Mouse (Mus musculus) ZHBTc4 (cell line): Measurements from ENCODE around the gene Shb.
A peak's percentile ranks its signal among the peaks of the same experiment; 100 is the strongest.

Experiments used
- DNase-seq: peaks from one replicate; pipeline ENCODE4 v3.0.0-alpha.2; 2011; ENCODE audit warnings: low read depth, low spot score

The Shb gene

DNA sequence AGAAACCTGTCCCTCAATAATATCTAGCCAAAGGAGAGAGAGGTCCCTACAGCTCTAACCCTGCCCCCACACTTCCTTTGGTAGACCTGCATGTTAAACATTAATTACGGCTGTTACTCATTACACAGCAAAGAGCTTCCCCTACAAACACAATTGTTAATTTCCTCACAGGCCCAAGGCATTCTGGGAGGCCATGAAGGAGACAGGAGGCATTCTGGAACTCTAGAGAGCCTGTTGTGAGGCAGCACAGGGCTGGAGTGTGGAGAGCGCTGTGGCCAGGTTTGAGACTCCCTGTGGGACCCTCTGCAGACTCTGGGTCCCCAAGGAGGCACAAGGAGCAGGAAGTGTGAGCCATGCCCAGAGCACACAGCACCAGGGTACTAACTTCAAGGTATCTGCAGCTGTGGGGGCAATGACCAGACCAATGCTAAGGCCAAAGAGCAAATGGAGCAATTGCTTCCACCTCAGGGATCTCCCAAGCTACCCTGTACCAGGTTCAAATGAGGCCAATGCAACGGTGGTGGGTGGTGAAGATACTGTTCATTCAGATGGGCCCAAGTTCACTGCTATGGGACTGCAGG lies 78.9 kb downstream of the Shb start:
- no peak for DNase-seq

DNA sequence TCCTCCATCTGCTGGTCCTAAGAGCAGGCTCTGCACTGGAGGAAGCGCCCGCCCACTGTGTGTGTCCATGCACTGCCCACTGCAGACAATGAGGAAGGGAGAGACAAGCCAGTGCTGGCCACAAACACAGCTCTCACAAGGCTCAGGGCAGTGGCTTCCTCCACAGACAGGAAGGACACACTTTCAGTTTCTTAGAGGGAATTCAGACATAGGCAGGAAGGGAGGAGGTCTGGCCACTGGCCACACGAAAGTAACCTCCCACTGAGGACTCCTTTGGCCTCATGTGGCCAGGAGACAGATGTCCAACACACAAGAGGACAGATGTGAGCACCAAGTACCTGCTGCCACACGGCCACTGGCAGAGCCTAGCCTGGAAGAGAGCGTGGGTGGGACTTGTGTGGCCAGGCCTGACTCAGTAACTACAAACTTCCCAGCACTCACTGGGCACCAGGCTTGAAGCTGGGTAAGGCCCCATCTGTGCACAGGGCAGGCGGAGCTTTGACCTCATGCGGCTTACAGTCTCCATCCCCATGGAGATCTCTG lies 79.6 kb downstream of the Shb start:
- no peak for DNase-seq

DNA sequence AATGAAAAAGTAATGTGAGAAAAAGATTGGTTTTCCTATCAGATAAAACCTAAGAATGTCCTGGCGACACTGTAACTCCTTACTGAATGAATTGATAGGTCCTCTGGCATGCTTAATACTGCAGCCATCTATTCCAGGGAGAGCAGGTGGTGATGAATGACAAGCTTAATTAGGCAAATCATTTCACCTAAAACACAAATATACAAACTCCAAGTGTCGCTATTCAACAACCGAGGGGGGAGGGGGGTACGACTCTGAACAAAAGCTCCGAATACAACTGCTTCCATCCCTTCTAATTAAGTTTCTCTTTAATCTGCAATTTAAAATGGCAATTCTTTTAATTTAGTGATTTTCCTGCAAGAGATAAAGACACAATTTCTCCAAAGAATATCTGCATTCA lies 83.3 kb downstream of the Shb start:
- no peak for DNase-seq

DNA sequence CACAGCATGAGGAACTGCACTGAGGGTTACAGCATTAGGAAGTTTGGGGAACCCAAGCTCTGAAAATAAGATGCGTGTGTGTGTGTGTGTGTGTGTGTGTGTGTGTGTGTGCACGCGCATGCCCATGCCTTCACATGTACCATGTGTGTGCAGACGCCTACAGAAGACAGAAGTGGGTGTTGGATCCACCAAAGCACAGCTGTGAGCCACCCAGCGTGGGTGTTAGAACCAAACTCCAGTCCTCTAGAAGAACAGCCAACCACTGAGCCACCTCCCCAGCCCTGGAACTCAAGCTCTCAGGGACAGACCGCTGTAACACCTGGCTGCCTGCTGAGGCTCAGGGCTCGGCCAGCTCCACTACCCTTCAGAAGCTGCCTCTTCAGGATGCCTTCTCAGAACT lies 83.8 kb downstream of the Shb start:
- DNase-seq: no peak

DNA sequence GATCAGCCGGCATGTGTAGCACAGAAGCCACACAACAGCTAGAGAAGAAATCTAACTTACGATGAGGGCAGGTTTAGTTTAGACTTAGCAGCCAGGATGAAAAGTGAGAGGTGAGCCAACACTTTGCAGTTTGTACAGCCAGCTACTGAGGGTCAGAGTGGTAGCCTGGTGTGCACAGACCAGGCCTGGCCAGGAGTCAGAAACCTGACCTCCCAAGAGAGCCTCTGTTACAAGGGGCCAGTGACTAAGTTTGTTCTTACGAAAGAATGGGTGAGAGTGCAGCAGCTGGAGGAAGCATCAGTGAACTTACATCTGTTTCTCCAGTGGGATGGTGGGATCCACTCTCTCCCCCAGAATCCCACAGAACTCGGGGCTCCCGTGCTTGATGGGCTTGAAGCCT lies 85.1 kb downstream of the Shb start:
- DNase-seq: no peak

DNA sequence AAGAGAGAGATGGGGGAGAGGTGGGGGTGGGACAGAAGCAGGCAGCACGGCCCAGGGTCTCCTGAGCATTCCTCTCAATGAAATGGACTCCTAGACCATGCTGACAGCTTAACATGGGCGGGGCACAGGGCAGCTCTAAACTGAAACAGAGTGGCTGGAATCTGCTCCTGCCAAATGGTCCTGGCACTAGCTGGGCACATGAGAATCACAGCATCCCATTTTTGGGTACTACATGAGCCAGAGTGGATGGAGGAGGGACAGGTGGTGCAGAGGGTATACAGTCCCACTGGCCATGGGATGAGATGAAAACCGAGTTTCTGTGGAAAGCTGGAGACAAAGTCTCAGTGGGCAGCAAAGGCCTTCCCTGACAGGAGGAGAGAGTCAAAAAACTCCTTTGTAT lies 87.0 kb downstream of the Shb start:
- DNase-seq: no peak

DNA sequence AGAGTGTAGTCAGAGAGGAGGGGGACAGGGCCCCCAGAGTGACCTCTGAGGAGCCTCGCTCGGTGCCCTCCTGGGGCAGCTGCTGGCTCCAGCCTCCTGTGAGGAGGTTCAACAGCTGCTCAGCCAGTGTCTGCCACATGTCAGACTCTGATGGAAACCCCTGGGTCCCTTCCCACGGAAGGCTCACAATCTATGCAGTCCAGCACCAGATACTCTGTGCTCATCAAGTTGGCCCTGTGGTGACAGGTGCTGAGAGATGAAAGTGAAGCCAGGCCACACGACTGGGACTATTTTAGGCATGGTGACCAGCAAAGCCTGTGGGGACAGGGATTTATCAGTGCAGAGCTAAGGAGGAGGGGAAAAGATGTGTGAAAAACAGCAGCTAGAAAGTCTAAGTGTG lies 87.5 kb downstream of the Shb start:
- DNase-seq: no peak

DNA sequence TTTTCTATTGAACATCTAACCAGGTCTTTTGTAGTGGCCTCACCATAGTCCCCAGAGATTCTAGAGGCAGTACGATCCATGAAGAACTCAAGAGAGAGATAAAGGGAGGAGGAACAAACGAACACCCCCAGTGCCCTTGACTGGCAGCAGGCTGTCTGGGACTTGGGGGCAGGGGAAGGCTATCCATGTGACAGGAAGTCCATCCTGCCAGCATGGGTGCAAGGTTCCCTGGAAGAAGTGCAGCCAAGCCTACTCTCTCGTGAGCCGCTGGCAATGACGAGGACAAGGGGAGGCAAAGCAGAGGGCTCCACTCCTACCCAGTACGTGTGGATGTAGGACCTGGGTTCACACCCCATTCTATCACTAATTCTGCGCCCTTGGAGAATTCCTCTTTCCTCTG lies 88.6 kb downstream of the Shb start:
- DNase-seq: no peak

DNA sequence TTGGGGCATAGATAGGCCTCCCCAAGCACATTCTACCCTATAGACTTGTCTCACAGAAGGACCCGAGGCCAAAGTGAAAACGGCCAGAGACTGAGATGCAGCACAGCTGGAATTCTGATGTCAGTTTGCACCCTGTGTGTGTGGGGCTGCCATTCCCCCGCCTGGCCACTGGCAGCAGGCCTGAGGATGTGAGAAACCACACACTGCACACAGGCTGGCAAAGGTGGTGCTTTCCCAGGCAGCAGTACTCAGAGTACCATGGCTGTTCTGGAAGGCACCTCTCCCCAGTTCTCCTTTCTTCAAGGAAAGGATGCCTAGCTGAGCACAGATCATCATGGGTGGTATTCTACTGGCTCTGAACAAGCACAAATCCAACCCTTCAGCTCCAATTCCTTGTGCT lies 90.0 kb downstream of the Shb start:
- no peak for DNase-seq

DNA sequence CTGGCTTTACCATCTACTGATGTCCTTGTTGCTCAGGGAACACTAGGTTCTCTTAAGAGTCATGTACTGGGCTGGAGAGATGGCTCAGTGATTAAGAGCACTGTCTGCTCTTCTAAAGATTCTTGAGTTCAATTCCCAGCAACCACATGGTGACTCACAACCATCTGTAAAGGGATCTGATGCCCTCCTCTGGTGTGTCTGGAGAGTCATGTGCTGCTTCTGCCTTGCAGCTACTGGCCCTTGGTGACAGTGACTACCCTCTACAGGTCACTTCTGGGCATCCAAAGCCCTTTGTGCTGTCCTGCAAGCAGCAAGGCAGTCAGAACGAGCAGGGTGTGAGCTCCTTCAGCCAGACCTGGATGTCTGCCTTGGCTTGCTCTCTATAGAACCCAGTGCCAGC lies 90.5 kb downstream of the Shb start:
- no peak for DNase-seq

DNA sequence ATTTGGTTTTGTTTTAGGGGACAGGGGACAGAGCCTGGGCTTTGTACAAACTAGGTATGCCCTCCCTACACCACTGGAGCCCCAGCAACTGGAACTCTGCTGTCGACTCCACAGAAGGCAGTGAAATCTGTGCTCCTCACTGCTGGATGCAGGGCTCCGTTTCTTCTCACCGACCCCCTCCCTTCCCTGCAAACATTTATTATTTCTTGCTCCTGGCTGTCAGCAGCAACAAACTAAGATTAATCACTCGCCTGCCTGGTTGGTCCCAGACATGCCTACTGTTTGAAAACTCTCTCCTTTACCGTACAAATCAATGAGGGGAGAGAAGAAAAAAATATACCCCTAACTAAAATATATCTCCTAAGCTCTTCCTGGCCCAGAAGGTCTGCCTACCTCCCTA lies 93.0 kb downstream of the Shb start:
- no peak for DNase-seq

DNA sequence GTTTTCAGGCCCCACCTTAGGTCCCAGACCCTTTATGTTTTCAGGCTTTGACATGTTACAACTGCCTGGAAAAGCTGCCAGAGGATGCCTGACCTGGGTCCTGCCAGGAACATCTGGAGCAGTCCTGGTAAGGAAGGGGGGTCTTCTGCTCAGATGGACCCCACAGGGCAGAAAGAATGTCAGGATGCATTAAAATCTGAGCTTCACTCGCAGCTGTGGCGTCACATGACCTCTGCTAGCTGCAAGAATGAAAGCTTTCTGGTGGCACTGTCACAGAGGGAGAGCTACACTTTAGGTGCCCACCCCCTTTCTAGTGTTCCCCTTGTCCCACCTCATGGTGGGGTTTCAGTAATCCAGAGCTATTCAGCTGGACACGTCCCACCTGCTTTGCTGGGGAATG lies 95.3 kb downstream of the Shb start:
- no peak for DNase-seq

DNA sequence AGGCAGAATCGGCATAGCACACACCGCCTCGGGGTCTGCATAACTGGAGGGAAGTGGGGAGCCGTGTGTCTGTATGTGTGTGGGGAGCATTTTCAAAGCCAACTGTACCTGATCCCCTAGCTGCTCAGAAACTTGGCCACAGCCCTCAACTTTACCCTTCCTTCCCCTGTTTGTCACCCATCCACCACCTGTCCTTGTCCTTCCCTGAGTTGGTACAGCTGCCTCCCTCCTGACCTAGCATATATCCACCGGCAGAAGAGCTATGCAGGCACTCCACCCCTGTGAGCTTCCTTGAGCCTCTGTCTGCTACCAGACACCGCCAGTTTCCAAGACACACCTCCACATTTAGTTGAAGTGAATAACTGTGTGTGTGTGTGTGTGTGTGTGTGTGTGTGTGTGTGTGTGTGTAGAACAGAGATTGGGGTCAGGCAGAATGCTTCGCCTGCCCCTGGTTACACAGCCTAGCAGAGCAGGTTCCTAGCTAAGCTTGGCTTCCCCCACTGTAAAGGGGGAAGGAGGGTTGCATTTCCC lies 95.8 kb downstream of the Shb start:
- no peak for DNase-seq

DNA sequence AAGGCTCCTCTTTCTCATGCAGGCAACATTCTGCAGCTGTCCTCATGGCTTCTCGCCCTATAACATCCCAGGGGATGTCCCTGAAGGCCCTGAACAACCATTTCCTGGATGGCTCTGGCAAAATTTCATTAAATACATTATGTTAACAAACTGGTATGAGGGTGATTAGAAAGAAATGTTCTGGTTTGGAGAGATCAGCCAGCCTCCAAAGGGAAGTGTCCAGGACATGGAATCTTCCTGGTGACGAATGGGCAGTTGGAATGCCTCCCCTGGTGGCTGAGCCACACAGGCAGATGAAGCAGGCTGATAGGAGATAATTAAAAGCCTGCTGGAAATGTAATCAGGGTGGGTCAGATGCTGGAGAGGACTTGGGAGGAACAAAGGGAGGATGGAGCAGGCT lies 96.4 kb downstream of the Shb start:
- no peak for DNase-seq

DNA sequence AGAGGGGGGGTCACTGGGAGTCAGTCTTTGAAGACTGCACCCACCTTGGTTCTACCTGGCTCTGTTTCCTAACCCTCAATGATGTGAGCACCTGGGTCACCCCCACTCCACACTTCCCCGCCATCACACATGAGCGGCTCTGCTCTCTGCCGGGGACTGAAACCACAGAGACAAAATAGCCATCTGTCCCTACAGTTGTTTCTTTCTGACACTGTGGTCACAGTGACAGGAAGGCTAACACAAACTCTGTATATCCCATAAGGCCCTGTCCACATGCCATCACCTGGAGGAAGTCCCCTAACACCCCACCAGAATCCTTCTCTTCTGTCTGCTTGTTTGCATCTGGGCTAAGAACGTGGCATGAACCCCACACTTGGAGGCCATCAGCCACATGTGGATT lies 97.6 kb downstream of the Shb start:
- no peak for DNase-seq

DNA sequence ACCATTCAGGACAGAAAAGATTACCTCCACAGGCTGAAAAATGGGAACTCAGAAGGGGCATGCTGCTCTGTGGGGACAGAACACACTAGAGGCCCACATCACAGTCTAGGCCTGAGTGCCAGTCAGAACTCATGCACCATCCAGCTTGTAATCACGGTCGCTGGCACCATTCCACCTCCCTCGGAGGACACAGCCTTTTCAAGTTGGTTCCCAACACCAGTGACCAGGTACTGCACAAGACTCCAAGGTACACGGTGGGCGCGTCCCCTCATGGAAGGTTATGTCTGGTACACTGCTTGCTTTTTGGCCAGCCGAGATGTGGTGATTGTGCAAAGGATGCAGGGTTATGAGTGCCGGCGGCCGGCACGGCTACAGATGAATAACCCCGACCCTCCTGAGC lies 98.2 kb downstream of the Shb start:
- no peak for DNase-seq

DNA sequence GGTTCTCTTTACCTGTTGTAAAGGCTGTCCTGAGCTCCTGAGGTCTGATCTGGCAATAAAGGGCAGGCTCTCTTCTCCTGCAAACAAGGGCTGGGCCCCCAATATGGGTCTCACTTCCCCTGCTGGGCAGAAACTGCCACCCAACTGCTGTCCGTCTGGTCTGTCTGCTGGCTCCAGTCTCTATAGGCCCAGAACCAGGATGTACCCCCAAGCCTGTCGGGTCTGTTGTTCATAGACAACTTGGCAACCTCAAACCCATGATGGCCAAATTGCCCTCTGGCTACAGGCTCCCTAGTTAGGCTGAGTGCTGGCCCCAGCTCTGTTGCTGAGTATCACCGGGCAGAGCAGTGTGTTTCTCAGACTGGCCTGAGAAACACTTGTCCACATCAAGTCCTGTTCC lies 100.5 kb downstream of the Shb start:
- DNase-seq: no peak

DNA sequence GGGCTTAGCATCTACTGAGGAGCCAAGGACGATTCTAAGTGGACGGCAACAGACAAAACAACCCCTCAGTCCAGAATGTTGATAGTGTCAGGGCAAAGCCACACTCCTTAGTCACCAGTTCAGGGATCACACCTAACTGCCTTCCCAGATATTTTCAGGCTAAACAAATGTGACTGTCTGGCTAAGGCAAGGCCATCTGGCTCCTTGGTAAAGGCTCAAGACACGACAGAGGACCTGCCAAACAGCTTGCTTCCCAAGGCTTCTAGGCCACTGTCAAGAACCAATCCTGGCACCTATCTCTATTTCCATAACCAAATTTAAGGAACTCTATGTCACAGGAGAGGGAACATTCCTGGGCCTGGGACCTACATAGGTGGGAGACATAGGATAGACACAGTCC lies 101.0 kb downstream of the Shb start:
- no peak for DNase-seq

DNA sequence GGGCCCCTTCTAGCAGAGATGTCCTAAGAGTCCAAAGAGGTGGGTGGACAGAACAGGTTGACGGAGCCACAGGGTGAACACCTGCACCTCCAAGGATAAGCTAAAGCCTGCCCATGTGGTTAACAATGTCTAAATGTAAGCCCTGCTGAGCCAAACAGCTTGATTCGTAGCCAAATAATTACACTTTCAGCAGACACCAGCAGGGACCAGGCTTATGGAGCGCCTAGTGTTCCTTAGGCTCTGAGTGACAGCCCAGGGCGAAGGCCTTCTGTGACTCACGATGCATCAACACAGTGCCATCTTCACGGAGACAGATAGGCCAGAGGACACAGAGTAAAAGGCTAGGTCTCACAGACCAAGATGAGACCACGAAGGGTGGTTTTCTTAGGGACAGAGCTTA lies 102.8 kb downstream of the Shb start:
- no peak for DNase-seq

DNA sequence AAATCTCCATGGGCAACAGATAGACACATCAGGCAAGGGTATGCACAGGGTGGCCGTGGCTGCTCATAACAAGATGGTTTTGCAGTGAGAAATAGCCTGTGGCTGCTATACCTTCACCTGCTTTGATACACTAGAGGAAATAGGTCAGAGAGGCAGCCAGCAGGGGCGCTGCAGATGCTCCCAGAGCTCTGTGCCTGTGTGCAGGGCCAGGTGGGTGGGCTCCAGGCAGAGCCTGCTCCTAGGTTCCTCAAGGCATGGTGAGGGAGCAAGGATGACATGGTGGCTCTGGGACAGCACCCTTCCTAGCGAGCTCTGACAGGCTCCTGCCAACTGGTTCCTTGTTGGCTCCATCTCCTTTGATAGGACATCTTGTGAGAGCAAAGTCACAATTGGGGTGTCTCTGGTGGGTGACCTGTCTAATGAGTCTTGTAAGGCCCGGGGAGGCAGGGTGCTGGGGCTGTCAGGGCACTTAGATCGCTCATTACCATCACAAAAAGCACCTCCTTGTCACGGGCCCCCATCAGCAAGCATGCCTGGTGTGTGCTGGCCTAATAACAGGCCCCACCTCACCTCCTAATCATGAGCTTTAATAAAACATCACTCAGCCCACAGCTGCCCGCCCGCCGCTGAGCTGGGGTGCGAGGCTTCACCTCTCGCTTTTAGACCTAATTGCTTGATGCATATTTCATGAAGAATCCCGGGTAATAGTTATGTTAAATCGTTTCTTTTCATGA lies 105.4 kb downstream of the Shb start:
- DNase-seq: peak; percentile 87

DNA sequence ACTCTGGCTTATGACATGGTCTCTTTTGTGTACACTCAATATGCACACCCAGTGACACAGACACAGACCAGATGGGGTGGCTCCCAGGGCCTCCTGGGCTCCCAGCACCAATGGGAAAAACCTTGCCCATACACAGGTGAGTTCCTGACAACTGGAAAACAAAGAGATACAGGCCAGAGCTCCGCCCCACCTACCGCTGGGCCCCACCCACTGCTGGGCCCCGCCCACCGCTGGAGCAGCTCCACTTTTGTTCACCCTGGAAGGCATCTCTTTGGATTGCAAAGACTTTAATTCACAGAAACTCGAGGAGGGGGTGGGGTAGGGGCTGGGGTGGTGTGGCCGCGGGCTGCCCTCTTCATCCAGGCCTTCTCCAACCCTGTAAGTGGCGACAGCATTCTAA lies 108.9 kb downstream of the Shb start:
- DNase-seq: peak; percentile 89

DNA sequence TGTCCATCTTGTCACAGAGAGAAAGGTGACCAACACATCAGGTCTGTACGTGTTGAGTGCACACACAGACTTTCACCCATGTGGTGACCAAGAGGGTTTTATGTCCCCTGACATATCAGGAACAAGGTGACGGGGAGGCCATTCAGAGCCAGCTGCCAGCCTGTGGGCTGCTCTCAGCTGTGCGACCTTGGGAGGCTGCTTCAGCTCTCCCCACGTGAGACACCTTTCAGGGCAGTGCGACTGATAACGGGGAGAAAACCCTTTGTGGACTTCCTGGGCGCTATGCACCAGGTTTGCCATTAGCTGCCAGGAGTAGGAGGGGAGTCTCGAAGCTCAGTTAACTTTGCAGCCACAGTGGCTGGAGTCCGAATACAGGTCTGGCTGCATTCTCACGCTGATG lies 109.6 kb downstream of the Shb start:
- no peak for DNase-seq

DNA sequence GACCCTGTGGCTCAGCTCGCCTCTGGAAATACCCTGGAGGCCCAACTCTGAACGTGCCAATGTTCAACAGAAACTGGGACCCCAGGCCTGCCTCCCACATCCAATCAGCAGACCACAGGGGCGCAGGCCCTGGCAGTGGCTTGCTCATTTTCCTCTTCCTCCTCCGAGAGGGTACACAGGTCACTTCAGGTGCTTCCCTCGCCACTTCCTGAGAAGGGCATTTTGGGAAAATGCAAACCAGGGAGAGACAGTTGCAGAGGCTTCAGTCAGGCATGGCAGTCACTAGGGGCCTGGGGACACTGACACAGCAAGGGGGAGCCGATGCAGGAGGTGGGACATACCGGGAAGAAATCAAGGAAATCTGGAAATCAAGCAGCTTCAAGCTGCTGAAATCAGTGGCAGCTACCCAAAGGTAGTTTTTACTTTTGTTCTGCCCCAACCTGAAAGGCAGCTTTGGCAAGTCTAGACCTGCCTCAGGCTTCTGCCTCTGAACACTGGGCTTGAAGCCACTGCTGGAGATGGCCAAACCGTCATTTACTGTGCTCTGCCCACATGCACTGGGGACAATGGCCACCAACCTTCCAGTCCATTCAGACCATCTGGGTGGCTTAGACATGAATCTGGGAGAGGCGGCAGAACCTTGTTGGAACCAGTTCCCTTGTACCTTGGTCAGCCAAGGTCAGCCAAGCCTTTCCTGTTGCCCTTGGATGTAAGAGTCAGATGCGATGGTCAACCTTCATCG lies 110.6 kb downstream of the Shb start:
- peak; percentile 65 for DNase-seq
